Mouse (Mus musculus) megakaryocyte, adult 5-6 weeks (primary cell): ENCODE data around the gene Sema4d. TPM values are rescaled to one million over a fixed set of nuclear protein-coding genes. Genes with fewer than 3 reads are reported as not detected.
"Not testable (repeated sequence)": the region's sequence is repeated elsewhere in the genome, so short reads cannot be mapped to it uniquely, and the experiment has no call there.

ENCODE experiments used
- ATAC-seq: 2 replicates; pipeline ENCODE4 v1.8.0; 2016; ENCODE audit warnings: mild to moderate bottlenecking, inconsistent platforms; ENCODE audit not compliant: poor library complexity, severe bottlenecking
- total RNA-seq, 2 experiments: library from RNA; stranded (forward) in 1 of 2; stranded (reverse) in 1 of 2; fragments of 153-499, 151-499 nt in 1 of 2; fragments of 221-1000, 200-1000 nt in 1 of 2; gene quantifications; 2 replicates each; pipeline versions ENCODE4 v1.2.3 to v1.2.4; 2015 to 2017

Gene Sema4d
- total RNA-seq (2015) = 99.8 and 110 TPM in 2 replicates
- total RNA-seq (2017) = 54.1 and 66.6 TPM in 2 replicates

DNA sequence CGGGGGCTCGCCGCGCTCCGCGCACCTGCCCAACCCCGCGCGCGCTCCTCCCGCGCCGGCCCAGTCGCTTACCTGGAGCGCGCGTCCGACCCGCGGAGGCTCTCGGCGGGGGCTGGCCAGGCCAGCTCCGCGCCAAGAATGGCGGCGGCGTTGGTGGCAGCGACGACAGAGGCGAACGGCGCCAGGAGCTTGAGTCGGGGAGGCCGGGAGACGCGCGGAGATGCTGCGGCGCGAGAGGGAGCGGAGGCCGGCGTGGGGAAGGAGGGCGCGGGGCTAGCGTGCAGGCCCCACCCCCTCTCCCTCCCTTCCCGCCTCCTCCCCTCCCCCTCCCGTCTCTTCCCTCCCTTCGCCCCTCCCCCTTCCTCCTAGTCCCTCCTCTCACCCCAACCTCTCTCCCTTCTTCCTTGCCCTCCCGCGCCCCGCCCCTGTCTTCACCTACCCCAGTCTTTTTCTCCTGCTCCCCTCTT is at the start of gene Sema4d:
Sema4d (minus strand) TSS at position 323 of the 467 bp plus-strand sequence.
- ATAC-seq = peak; percentile 60

DNA sequence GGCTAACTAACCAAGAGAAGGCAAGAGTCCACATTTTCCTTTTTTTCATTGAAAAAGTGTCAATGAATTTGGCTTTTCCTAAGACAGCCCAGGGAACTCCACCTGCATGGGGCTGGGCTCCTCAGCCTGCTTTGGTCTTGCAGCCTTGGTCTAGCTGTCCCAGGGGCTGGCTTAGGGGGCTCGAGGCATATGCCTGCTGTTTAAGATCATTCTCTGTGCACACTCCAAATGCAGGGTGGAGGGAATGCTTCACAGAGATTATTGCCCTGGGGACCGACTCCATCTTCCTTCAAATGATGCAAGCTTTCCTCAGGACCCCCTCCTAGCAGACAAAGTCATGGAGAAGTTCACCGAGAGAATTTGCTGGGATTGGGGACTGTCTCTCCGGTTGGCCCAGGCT is 49.8 kb upstream of the Sema4d start:
- no peak for ATAC-seq

DNA sequence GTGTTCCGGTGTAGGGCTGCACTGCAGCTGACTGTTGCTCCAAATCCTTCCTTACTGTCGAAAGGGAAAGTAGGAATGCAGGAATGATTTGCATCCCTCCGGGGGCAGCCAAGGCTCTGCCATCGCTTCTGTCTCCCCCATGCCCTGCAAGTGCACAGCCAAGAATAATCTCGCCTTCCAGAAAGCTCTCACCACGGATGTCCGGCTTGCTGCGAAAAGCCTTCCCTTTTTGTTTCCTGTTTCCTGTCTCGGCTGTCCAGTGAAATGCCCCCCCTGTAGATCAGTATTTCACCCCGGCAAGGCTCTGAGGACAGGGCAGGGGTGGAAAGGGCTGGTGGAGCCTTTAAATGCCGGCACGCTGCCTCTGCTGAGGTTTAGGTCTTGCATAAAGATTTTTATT is 49.2 kb upstream of the Sema4d start:
- no peak for ATAC-seq

DNA sequence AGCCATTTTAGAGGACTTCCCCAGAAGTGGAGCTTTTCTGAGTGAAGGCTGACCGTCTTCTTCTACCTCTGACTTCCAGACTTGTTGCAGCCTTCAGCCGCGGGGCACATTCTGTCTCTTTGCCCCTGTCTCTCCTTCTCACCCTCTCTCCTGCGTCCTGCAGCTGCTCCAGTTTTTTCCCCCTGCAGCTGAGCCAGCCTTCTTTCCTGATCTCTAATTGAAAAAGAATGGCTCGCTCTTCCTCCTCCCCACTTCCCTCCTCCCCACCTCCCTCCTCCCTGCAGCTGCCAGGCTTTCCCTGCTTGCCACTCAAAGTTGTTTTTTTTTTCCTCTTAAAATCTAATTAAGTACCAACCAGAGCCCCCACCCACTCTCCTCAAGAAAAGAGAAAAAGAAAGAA is 48.6 kb upstream of the Sema4d start:
- no peak for ATAC-seq

DNA sequence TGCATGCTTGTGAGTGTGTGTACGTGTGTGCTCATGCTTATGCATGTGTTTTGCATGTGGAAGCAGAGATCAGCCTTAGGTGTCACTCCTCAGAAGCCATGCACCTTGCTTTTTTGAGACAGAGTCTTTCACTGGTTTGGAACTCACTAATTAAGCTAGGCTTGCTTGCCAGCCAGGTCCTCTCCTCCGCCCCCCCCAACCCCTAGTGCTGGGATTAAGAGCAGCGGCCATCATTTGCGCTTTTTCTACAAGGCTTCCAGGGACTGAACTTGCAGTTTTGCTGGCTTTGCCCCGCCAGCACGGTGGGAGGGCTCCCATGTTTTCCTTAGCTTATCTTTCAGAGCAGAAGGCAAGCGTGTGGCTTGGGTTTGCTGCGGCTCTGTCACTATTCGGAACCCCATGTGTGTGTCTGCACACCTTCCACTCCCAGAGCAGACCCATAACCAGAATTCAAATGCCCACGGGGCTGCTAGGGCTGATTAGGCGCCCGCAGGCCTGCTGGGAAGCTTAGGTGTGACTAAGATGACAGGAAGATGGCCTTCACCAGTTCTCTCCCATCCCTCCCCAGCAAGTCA is 48.1 kb upstream of the Sema4d start:
- ATAC-seq = no peak

DNA sequence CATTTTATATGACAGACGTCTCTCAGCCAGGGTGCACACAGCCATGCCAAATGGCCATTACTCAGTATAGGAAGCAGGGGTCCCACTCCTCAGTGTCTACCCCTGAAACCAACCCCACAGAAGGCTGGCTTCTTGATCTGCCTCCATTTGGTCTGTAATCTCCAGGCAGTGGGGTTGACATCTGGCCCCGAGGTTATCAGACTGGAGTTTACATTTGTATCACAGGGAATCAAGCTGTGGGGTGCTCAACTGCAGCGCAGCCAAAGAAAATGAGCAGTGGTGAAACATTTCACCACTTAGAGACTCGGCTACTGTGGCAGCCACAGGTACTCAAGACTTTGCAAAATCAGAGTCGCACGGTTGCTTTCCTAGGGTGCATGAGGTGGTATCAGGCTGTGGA is 47.2 kb upstream of the Sema4d start:
- ATAC-seq = no peak

DNA sequence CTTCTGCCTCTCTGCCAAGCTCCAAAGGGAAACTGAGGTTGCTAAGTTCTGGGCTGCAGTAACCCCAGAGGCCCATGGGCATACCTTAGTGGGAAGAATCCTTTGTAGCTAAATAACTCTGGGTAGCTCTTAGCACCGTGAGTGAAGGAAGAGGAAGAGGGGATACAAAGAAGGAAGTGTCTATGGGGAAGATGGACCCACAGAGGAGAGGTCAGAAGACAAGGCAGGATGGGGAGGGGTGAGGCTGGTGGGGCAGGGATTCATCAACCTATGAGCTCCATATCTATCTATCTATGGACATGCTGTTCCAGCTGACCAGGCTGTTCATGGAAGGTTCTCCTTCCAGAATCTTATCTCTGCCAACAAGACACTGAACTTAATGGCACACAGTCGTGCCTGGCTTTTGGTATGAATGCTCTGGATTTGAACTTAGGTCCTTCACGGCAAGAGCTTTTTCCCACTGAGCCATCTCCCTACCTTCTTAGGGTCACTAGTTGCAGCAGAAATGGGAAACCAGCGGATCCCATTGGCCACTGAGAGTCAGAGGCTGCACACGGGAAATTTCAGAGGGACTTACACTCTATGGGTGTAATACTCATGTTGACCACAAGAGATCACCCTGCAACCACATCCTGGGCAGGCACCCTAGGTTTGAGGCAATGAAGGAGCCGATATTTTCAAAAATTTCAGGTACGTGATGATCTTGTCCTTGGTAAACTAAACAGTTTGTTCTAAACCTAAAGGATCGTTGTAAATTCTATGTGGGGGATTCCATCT is 45.9 kb upstream of the Sema4d start:
- ATAC-seq = peak; percentile 55

DNA sequence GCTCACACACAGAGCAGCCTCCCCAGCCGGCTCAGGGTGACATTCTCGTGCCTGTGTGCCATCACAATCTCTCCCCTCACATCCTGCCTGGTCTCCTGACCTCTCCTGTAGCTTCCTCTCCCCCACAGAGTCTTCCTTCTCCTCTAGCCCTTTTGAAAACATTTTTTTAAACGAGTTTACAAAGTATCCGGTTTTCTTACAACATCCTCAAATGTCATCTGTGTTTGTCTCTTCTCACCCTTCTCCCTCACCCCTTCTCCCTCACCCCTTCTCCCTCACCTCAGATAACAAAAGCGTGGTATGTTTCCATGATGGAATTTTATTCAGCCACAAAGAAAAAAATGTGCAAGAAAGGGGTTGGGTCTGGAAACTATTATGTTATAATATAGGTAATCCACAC is 43.9 kb upstream of the Sema4d start:
- ATAC-seq = peak; percentile 49

DNA sequence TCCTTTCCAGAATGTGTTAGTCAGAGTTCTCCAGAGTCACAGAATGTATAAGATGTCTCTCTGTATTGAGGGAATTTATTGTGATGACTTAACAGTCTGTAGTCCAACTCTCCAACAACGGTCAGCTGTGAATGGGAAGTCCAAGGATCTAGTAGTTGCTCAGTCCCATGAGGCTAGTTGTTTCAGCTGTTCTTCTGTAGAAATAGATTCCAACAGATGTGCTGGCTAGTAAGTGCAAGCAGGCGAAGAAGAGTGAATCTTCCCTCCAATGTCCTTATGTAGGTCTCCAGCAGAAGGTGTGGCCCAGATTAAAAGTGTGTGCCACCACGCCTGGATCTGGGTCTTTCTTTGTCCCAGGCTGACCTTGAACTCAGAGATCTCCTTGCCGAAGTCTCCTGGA is 41.7 kb upstream of the Sema4d start:
- not testable (repeated sequence) for ATAC-seq

DNA sequence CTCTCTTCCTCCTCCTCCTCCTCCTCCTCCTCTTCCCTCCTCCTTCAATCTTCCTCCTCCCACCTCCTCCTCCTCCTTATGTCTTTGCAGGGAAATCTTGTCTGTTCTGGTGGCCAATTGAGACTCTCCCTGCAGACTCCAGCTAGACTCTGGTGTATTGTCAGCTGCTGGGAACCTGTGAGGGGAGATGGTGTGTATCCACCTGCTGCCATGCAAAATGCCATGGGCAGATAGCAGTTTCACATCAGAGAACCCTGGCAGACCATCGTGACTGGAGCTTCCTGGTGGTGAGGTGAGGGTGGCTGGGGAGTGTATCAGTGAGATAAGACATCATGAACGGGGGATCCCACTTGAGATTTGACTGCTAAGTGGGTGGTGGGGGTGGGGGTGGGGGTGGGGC is 41.0 kb upstream of the Sema4d start:
- ATAC-seq = no peak

DNA sequence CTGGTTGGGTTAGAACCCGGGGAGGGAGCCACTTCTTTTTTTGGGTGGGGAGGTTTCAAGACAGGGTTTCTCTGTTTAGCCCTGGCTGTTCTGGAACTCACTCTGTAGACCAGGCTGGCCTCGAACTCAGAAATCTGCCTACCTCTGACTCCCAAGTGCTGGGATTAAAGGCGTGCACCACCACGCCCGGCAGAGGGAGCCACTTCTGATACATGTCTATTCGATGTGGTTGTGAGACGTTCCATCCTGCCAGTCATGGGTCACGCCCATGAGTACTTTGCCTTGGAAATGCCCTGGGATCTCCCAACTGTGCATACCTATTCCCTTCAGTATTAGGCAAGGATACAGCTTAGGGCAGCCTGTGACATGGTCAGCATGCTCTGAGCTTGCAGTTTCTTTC is 40.5 kb upstream of the Sema4d start:
- not testable (repeated sequence) for ATAC-seq

DNA sequence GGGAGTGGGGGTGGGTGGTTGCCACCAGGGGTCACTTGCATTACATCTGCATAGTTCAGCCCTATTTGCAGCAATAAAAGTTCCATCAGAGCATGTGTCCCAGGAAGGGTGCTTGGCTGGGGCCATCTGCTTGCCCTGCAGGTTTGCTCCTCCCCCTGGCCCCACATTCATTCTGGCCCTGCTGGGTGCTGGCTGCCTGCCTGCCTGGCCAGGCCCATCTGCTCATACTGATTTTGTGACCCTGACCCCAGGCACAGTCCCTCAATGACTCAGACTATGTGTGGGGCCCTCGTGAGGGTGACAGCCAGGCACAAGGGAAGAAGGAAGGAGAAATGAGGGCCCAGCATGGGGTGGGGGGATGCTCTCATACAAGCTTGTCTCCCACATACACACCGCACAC is 40.1 kb upstream of the Sema4d start:
- no peak for ATAC-seq

DNA sequence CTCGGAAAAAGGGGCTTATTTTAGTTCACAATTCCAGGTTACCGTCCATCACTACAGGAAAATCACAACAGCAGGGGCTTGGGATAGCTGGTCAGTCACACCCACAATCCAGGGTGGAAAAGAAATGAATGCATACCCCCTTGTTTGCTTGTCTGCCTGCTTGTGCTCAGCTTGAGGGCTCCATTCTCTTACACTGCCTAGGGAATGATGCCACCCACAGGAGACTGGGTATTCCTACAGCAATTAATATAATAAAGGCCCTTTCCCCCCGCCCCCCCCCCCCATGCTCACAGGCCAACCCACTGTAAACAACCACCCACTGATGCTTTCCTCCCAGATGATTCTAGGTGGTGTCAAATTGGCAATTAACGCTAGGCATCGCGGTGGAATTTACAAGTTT is 38.9 kb upstream of the Sema4d start:
- ATAC-seq = no peak

DNA sequence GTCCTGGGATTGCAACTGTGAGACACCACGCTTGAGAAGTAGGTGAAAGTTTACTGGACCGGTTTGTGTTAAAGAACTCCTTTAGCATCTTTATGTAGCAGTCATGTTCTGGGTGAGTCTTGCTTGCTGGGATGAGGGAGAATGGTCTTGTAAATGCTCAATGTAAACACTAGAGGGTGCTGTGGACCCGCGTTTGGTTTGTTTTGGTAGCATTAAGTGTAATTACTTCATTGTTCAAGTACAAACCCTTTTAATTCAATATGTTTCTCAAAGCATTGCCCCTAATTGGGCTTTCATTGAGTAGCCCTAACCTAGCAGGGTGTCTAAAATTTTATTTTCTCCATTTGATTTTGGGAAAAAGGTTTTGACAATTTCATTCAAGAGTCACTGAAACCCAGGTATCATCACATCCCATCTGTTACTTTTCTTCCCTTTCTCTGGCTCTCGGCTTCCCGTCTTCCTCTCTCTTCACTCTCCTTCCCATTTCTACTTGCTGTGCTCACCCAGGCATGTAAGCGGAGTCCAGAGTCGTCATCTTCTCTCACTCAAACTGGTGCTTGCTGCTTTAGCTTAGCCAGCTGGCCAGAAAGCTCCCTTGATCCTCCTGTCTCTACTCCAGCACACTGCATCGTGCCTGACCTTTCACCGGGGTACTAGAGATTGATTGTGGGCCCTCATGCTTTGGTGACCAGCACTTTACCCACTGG is 37.4 kb upstream of the Sema4d start:
- ATAC-seq = peak; percentile 80

DNA sequence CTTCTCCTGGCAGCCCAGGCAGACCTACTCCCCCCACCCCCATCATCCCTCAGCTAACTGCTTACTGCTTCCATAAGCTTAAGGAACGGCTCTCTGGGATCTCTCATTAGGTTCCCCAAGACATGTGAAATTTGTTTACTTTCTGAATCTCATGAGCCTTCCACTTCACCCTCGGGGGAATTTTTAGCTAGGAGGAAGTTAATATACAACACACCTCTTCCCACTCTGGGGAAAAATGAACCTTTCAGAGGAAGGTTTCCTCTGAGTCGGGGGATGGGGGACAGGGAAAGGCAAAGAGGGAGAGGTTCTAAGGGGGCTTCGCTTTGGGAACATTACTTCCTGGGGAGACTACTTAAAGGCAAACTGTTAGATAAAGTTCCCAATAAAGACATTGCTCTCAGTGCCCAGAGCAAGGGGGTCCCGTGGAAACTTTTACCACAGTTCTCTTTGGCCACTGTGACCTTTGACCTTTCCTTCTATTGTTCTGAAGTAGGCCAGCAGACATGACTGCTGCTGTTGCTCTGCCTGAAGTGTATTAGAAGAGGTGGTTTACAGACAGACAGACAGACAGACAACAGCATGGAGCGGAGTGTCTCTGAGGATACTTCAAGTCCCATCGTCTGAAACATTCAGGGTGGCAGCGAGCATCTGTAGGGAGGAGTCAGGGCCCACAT is 30.4 kb upstream of the Sema4d start:
- ATAC-seq = no peak

DNA sequence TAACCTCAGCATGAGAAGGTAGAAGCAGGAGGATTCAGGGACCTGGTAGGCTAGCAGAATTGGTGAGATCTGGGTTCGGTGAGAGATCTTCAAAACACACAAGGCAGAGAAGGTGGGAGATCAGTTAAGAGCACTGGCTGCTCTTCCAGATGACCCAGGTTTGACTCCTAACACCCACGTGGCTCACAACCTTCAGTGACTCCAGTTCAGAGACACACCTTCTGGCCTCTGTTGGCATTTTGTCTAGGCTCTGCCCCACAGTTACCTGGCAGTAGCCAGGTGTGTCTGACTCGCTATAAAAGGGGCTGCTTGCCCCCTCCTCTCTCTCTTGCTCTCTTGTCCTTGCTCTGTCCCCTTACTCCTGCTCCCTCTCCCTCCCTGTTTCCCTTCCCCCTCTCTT is 28.4 kb upstream of the Sema4d start:
- ATAC-seq = no peak

DNA sequence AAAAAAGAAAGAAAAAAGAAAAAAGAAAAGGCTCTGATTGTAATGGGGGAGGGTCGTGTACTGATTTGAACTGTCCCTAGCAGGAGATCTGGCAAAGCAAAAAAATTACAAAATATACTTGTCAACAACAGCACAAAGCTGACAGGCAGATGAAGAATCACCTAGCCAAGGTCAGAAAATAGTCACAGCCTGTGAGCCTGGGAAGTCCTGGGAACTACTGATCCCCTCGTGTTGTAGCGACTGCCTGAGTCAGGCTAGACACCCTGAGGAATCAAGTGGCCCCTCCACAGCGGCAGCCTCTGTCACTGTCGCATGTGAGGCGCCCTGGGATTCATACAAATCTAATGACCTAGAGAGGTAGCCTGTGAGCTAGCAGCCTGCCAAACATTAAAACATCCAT is 25.8 kb upstream of the Sema4d start:
- ATAC-seq = no peak

DNA sequence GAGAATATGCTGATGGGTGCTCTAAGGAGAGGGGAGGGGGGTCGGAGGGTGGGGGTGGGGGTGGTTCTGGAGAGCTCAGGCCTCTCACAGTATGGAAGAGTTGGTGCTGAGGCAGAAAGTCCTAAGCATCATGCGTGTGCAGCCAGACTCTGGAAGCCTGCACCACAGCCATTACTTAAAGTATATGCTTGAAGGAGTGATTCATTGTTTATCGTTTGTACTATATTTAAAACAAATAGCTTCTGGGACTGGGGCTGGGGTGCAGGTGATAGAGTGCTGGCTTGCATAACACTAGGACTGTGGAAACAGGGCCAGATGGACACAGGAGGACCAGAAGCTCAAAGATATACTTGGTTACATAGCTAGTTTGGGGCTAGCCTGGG is 25.4 kb upstream of the Sema4d start:
- ATAC-seq = no peak

DNA sequence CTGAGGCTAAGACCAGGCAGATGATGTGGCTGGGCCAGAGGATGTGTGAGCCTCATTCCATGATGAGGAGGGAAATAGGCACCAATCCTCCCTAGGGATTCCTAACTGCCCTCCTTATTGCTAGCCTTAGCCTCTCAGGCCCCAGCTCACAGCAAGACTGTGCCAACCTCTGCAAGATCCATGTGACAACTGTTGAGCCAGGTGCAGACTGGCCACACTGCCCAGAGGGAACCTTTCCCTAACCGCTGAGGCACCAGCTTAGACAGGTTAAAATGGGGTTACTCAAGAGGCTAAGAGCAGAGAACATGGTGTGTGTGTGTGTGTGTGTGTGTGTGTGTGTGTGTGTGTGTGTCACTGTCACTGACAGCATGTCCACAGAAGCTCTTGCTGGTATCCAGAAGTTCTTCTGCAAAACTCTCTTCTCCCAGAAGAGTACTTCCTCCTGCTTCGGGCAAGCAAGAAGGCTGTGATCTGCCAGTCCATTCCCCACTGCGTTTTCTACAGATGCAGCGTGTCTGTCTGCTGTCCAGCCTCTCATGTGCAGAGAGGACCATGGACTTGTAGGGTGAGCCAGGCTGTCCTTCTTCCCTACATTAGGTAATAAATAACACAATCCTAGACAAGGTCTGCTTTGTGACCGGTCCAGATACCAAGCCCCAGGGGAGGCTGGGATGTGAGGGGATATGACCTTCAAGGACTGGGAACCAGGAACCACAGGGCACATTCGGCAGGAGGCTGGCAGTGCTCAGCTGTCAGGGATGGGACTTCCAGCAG is 24.8 kb upstream of the Sema4d start:
- no peak for ATAC-seq

DNA sequence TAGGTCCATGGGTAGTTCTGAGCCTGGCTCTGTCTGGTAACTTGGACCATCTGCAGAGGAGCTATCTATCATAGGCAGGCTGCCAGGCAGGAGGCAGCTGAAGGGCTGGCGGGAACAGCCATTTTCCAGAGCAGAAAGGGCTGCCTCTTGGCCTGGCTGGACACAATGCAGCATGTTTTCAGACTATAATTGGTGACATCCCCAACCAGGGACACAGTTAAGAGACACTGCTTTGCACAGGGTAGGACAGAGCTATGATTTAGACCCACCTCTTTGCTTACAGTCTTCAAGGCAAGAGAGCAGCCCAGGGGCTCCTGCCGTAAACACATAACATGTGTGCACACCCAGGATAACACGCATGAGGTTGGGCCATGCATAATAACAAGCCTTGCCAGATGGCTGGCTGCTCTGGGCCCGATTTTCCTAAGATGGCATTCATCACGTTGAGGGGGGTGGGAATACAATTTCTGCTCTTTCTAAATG is 23.1 kb upstream of the Sema4d start:
- no peak for ATAC-seq
